In genomic region chr4:124305871-124306555, GRCm38 (mm10) we compare ENCODE assay signal across 19 mouse cellular contexts.
DNase-seq lines count a peak whose midpoint lies in the region; ATAC-seq and TF ChIP-seq lines count a peak whose summit lies in the region.
"Had no signal": no experiment of that assay in that cellular context is flagged by ENCODE, and none has a peak within 500 bp of the region (broad histone marks: within the 10 kb centered on the region; RNA-seq: fewer than 3 reads in every experiment).

No protein-coding gene starts in this region.

- no peaks in the 10 kb centered on the region for H3K36me3 ChIP-seq in hindbrain, postnatal 0 days (ENCODE audit: insufficient read depth, low read length)
- H3K36me3 ChIP-seq in midbrain, postnatal 0 days (ENCODE audit: insufficient read depth, low read length), result no peaks in the 10 kb centered on the region
- H3K36me3 ChIP-seq: embryonic facial prominence, embryonic 12.5 days; midbrain, embryonic 12.5 days had no signal

- TF ChIP-seq CTCF in hindbrain, postnatal 0 days (IDR thresholded peaks at IDR 0.05; ENCODE audit: low read depth), result no peak
- no peak for TF ChIP-seq CTCF in midbrain, postnatal 0 days (IDR thresholded peaks at IDR 0.05)

- H3K4me3 ChIP-seq in hindbrain, postnatal 0 days (ENCODE audit: low read length), result no peak overlapping the region
- H3K4me3 ChIP-seq in midbrain, postnatal 0 days (ENCODE audit: low read depth, low read length), result no peak overlapping the region
- H3K4me3 ChIP-seq: embryonic facial prominence, embryonic 12.5 days; midbrain, embryonic 12.5 days had no signal

- ATAC-seq in hindbrain, postnatal 0 days, result no peak
- no peak for ATAC-seq in midbrain, postnatal 0 days (ENCODE audit: low FRiP score)
- ATAC-seq: liver, postnatal 0 days had no signal

- H3K27me3 ChIP-seq in hindbrain, postnatal 0 days (ENCODE audit: insufficient read depth, low read length), result no peaks in the 10 kb centered on the region
- H3K27me3 ChIP-seq in midbrain, postnatal 0 days (ENCODE audit: insufficient read depth, low read length), result peaks cover 4% of the 10 kb centered on the region
- H3K27me3 ChIP-seq: embryonic facial prominence, embryonic 12.5 days had no signal

- no peaks in the 10 kb centered on the region for H3K9me3 ChIP-seq in hindbrain, postnatal 0 days (ENCODE audit: low read length)
- H3K9me3 ChIP-seq in midbrain, postnatal 0 days (ENCODE audit: low read length), result no peaks in the 10 kb centered on the region
- H3K9me3 ChIP-seq: embryonic facial prominence, embryonic 12.5 days; midbrain, embryonic 12.5 days had no signal

- H3K4me2 ChIP-seq in hindbrain, postnatal 0 days (ENCODE audit: low read depth, low read length), result no peak overlapping the region
- no peak overlapping the region for H3K4me2 ChIP-seq in midbrain, postnatal 0 days (ENCODE audit: low read depth, low read length, poor library complexity, severe bottlenecking)
- H3K4me2 ChIP-seq: embryonic facial prominence, embryonic 12.5 days; midbrain, embryonic 12.5 days had no signal

- H3K4me1 ChIP-seq in hindbrain, postnatal 0 days (ENCODE audit: insufficient read depth, low read length), result 0 out of 2 replicates have a peak, but pooled peaks cover 2% of the 10 kb centered on the region
- H3K4me1 ChIP-seq in midbrain, postnatal 0 days (ENCODE audit: insufficient read depth, low read length), result peaks cover 2% of the 10 kb centered on the region; the same call in 1 of the 2 replicates

- 39% methylated on average over 10 of the region's 10 CpGs for WGBS in hindbrain, postnatal 0 days
- whole genome bisulfite sequencing in midbrain, postnatal 0 days, result 47% methylated on average over 10 of the region's 10 CpGs

- no peak overlapping the region for H3K27ac ChIP-seq in hindbrain, postnatal 0 days
- H3K27ac ChIP-seq in midbrain, postnatal 0 days (ENCODE audit: low read depth, low read length), result no peak overlapping the region
- H3K27ac ChIP-seq: embryonic facial prominence, embryonic 12.5 days; kidney, postnatal 0 days; midbrain, embryonic 12.5 days had no signal

- H3K9ac ChIP-seq in hindbrain, postnatal 0 days (replicated peaks; ENCODE audit: low read length), result no peak overlapping the region
- H3K9ac ChIP-seq in midbrain, postnatal 0 days (replicated peaks; ENCODE audit: low read length, poor library complexity, severe bottlenecking), result no peak overlapping the region
- H3K9ac ChIP-seq: embryonic facial prominence, embryonic 12.5 days; liver, postnatal 0 days; midbrain, embryonic 12.5 days had no signal

- DNase-seq in frontal cortex, postnatal 36 days (ENCODE audit: low spot score in 2 of 2), result peak; percentile 11 to 13
- DNase-seq in frontal cortex, postnatal 25 days (ENCODE audit: low spot score in 2 of 2), result no peak
- peak; percentile 84 for DNase-seq in retina, postnatal 1 day
- no peak for DNase-seq in retina, embryonic 14.5 days (ENCODE audit: low spot score)
- peak; percentile 33 for DNase-seq in hindbrain, postnatal 0 days (ENCODE audit: low spot score)
- peak; percentile 29 for DNase-seq in midbrain, postnatal 0 days (ENCODE audit: low spot score)
- no peak for DNase-seq in cerebellum, adult 11 months
- DNase-seq: adrenal gland, adult 8-10 months; B cell, adult 2 months; cerebellum, adult 2 months; heart, postnatal 4 days; kidney, adult 11 months; liver; liver, postnatal 0 days; lung, postnatal 36 days; thymus, postnatal 4 days had no signal

Comparison
In these comparisons a context has a peak if more than half of its experiments do, and no peak if none do; other contexts are left out.
1. DNase-seq: peak in frontal cortex, postnatal 36 days (2 of 2), retina, postnatal 1 day (single experiment), hindbrain, postnatal 0 days (single experiment) and midbrain, postnatal 0 days (single experiment); none in frontal cortex, postnatal 25 days (0 of 2), retina, embryonic 14.5 days (single experiment) and cerebellum, adult 11 months (single experiment).